Mouse (Mus musculus) layer of hippocampus, adult 9-11 months (tissue): ENCODE measurements at regions not wholly inside any gene's neighbourhood (a gene's known extent, or its start where the extent isn't known, plus 50 kb on each side); places are given as distances from the start of the nearest gene placed in this dataset.
"Not testable (repeated sequence)": the region's sequence is repeated elsewhere in the genome, so short reads cannot be mapped to it uniquely, and the experiment has no call there.

Experiments
- DNase-seq: peaks from one replicate; pipeline ENCODE4 v3.0.0; 2022

DNA sequence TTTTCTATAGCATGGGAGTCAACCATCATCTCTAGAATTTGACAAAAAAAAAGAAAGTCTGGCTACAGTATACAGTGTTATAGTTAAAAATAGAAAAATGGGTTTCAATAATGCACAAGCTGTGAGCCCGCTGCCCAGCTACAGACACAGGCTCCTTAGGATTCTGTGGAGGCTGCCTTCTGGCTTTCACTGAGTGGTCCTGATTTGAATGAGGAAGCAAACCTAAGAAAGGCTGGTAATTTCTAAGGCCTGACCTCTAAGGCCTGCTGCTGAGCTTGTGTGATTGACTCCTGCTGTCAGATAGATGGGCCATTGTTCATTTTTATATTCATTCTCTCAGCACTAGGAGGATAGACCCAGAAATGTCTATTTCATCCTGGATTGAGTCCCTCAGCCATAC lies 67.7 kb downstream of the Alg10b start:
- no peak for DNase-seq

DNA sequence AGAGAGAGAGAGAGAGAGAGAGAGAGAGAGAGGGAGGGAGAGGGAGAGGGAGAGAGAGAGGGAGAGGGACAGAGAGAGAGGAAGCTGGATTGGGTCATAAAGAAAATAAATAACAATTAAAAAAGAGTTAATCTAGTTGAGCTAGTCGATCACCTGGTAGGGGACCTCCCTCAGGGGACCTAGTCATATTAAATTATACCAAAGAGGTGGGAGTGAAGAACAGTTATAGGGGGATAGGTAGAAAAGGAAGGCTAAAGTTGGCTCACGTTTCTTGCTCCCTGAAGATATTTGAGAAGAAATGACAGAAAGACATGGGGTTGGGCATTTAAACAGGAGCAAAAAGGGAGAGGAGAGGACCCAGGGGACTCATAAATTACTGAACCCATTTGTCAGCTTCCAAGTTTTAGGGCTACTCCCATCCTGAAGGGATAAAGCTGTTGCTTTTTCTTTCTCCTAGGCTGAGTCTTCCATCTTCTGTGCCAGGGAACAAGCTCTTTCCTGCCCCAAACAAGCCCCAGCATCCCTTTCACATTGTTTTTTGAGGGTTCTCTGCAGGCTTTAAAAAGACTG lies 70.3 kb downstream of the Alg10b start:
- DNase-seq = no peak

DNA sequence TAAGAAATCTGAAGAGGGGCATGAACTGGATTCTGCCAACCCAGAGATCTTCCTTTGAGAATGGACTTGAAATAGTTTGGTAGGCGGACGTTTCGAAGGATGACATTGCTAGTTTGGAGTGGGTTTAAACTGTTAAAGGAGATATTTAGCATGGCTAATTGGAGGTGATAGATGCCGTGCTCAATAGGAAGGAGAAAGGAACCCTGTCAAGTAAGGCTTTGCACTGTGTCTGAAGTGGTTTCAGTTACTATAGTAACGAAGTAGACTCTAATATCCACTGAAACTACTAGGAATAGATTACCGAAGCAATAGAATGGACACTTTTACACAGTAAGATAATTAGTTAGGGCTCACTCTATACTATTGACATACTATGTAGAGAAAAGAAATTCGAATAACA lies 74.5 kb downstream of the Alg10b start:
- DNase-seq = no peak

DNA sequence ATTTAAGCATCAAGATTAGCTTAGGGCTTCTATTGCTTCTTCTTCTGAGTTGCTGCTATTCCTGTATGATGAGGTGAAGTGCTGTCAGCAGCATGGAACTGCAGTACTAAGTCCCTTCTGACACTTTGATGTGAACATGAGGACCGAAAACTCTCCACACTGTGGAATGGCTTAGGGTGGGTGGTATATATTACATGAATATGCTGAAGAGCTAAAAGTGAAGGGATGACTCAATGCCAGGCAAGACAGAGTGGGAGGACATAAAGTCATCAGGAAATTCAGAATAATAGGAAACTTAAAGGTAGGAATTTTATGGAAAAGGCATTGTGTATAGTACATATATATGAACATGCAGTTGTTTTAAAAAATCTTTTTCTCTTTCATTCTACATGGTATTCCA lies 79.3 kb downstream of the Alg10b start:
- peak; percentile 11 for DNase-seq

DNA sequence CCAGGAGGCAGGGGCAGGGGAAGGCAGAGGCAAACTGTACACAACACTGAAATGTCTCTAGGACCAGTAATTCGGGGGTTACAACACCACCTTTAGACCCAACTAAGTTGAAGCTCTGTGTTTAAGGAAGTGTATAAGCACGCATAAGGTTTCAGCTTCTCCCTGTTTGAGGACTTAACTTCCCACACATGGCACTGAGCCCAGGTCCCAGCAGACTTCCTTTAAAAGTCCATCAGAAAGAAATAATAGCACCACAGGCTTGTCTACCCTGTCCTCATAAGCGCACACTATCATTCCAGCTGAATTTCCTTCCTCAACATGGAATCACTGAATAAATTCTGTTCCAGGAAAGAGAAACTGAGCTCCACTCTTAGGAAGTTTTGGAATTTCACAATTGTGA lies 80.9 kb downstream of the Alg10b start:
- no peak for DNase-seq

DNA sequence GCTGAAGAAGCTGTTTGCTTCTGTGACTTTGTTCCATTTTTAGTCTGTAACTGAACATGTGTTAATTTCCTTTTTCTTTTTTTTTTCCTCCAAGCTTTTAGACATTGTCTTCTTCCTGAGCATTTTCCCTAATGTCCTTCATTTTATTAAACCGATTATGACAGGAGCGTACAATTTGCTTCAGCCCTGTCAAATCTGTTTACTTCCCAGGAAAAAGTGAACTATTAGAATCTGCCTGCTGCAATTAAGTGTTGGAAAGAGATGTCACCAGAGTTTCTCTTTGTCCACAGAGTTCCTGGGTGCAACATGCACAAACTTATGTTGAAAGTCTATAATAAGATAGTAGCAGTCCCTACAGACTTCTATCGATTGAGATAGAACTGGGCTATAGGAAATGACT lies 82.8 kb downstream of the Alg10b start:
- no peak for DNase-seq

DNA sequence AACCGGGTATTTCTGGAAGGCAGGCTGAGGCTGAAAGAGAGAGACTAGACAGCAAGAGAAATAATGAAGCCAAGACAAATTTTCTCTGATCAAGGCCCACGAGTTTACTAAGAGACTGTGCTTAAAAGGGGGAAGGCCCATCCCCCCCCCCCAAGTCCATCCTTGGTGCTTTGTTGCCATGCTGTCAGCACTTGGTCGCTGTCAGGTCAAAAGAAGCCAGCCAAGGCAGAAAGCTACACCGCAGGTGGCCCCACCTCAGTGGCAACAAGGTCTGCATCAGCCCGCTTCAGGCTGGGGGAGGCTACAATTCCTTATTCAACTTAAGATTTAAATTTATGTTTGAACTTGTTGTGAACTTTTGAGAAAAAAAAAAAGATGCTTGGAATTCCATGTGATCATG lies 84.3 kb downstream of the Alg10b start:
- not testable (repeated sequence) for DNase-seq

DNA sequence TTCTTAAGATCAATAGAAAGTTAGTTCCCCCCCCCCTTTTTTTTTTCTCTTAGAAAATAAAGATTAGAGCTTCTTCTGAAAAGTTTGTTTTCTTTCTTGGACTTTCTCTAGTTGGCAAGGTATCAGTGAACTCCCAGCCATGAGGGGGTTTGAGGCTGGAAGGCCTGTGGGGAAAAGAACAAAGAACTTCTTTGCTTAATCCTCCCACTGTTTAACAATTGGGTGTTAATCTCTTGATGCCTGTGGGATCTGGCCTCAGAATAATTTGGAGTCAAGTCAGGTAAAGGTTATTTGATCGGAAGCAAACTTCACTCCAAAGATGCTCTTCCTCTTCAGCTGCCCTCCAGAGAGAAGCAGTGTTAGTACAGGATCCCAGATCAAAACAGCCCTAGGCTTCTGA lies 84.8 kb downstream of the Alg10b start:
- DNase-seq = no peak

DNA sequence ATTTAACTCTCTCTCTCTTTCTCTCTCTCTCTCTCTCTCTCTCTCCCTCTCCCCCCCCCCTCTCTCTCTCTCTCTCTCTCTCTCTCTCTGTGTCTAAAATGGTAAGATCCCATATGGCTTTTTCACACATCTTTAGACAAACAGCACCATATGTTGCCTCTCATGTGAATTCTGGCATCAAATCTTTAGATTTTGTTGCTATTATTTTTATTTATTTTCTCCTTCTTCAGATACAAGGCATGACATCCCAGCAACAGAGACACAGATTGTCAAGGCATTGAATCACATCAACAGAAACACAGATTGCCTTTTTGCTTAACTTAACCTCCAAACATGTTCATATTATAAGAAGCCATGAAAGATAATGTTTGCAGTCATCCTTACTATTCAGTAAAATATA lies 85.6 kb downstream of the Alg10b start:
- DNase-seq = no peak

DNA sequence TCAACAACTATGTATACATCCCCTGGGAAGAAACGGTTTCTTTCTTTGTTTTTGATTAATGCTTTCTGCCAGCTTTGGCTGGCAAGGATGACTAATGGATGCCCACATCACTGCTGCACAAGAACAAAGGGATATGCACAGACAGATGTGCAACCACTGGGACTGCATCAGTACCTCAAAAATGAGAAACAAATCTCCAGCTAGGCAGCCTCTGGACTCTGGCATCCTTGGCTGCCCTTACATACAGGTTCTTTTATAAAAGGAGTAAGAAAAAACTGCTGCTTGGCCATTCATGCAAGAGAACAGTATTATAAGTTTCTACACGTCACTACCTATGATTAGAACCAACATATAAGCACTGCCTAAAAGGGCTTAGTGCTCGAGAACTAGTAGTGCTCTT lies 97.7 kb downstream of the Alg10b start:
- DNase-seq = no peak

DNA sequence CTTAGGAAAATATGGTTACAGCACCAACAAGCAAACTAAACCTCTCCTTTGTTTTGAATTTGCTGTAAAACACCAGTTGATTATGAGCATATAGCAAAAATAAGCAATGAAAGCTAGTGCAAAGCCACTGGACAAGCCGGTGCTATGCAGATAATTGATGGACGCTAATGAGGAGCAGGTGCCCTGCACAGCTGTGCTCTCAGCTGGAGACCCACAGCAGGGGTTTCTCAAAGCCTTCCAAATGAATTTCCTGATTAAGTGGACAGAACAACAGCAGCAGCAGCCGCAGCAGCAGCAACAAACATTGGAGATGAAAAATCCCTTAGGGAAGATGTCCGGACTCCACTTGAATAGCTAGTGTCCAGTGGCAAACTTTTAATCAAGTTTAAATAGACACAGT lies 109.2 kb downstream of the Alg10b start:
- DNase-seq = no peak

DNA sequence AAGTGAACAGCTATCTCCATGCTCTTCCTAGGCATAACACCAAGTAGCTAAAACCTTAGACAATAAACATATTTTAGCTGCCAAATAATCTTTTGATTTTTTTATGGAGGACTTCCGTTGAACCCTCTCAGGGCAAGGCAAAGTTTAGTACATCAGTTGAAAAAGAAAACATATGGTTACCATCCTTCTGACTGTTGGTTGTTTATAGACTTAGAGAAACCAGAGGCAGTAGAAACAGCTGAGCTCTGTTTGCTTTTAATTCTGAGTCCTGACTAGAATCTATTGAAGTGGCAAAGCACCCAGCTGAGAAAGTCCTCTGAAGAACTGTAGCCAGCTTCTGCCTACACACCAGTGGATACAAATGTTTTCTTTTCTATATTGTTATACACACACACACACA lies 109.7 kb downstream of the Alg10b start:
- DNase-seq = no peak

DNA sequence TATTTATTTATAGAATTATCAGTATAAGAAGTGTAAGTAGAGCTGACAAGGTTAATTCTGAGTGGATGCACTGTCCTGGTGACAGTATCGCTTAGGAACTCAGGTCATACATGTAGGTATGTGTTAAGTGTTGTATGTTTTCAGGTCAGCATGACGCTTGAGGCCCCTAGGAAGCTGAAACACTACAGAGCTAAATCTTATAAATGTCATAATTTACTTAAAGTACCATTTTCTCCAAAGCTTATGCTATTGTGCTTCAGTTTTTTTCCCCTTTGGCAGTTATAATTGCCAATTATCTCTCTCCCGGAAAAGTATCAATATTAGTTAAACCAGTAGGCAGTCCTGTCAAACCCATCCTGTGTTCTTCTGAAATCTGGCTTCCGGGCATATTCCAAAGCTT lies 110.3 kb downstream of the Alg10b start:
- DNase-seq = no peak

DNA sequence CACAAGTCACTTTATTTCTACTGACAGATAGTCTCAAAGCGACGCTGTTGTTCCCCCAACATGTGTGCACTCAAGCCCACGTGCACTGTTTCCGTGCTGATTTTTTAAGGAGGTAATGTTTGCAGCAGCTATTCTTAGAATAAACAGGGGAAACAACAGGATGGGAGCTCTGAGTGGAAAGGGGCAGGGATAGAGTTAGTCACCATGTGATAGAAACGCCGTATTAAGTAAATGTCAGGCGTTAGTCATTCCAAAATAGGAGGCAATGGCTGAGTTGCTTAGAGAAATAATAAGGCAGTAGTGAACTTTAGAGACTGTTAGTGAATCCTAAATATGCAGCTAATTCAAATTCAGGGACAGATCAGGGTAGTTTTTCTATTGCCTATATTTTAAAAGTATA lies 111.4 kb downstream of the Alg10b start:
- peak; percentile 4 for DNase-seq

DNA sequence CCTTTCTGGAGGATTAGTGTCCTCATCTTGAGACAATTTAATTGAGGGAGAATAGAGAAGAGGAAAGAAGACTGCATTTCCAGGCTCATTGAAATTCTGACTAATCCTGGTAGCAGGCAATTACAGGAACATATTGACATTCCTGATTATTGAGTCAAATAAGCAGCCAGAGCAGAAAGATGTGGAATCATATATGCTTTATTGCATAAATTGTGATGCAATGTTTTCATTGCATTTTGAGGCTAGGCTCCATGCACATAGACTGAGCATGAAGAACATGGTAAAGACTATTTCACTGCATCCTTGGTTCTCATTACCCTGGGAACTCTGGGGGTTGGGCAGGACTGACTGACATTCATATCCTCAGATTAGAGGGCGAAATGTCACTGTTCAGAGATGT lies 116.0 kb downstream of the Alg10b start:
- no peak for DNase-seq

DNA sequence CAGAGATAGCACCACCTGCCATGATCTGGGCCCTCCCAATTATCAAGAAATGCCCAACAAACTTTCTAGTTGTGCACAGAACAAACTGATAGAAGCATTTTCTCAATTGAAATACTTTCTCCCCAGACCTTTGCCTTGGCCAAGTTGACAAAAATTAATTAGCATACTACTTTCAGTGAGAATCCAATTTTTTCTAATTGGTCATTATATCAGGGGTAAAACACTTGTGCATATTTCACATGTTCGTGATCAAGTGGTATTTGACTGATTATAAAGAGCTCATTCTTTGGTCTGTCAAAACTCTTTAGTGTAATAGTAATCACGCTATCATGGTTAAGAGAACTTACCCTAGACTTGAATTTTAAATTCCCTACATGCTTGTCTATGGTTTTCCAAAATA lies 117.2 kb downstream of the Alg10b start:
- no peak for DNase-seq

DNA sequence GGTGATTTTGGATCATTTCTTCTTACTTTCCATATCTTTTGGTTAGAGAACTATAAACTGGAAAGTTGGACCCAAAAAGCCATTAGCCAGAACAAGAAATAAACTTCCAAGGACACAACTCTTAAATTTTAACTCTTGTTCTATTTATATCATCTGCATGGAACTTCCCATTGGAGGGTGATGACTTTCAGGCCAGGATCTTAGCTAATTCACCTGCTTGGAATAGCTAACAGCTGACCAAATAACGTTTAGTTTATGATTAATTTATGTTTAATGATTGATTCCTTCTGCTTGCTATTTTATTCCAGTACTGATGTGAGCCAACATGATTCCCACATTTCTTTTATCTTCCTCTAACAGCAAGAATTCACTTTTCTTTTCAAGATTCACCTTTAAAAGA lies 119.7 kb downstream of the Alg10b start:
- DNase-seq = no peak

DNA sequence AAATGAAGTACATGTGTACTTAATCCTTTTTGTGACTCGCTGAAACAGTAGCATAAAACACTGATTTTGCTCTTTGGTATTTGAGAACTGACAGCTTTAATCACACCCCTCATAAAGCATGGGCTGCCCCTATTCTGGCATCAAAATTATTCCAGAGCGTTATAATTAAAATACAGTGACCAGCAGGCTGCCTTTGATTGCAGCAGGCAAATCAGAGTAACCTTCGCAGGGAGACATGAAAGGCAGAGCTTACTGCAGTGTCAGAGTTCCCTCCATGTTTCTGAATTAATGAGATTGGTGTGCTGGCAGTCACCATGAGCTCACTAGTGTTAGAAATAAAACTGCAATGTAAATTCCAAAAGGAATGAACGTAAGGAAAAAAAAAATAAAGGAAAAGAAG lies 120.8 kb downstream of the Alg10b start:
- DNase-seq = no peak

DNA sequence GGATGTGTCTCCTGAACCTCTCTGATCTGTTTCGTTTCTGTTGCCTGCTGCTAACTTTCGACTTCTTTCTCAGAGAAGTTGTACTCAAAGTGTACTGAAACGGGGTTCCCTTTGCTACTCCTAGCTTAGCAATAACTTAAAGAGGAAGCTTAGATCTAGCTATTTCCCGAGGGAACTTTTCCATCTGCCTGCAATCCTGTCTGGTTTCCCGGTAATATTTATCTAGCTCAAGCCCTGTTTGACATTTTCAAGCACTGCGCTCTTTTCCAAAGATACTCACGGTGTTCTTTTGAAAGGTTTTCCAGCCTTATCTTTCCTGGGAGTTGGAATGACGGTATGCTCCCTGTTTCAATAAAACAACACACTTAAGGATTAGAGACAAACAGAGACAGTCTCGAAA lies 122.1 kb downstream of the Alg10b start:
- DNase-seq = no peak

DNA sequence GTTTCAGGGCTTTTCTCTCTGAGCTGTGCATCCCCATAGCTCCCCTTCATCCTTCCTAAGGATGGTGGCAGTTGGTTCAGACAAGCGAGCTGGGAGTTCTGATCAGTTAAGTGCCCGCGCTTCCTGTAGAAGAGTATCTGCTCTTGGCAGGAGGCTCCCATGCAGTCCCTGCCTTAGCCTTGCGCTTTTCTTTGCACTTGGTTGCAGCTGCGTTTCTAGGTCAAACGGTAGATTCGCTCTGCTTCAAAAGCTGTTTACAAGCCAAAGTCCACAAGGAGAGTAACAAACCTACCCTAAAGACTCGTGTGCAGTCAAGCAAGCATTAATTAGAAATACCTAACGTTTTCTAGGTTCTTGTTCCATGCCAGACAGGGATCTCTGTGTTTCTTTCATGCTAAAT lies 122.6 kb downstream of the Alg10b start:
- no peak for DNase-seq

DNA sequence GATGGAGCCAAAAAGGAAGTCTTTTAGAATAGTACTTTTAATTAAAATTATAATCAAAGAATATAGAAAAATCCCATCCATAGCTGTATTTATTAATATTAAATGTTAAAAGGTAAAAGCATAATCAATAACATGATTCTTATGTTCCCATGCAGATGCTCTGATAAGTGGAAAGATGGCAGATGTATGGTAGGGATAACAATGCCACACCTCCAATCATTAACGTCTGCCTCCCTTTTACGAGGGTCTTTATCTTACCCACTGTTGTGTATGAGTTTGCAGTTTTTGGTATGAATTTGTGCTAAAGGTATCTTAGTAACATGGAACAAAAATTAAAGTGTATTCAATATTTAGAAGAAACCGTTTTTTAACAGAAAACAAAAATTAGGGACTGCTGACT lies 127.8 kb downstream of the Alg10b start:
- DNase-seq = no peak

DNA sequence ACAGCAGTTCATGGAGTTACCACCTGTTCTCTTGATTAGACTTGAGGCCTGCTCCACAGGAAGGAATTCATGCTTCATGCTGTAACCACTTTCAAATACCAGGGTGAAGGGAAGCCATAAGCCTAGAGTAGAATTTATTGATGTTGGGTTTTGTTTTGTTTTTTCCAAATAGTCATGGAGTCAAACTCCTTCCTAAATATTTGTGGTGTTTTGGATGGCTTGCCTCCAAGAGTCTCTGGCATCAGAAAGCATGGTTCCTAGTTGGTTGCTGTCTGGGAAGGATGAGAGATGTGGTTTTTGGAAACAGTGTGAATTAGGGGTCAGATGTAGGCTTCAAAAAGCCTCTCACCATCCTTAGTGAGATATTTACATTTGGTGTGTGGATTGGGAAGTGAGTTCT lies 141.5 kb downstream of the Alg10b start:
- DNase-seq = no peak

DNA sequence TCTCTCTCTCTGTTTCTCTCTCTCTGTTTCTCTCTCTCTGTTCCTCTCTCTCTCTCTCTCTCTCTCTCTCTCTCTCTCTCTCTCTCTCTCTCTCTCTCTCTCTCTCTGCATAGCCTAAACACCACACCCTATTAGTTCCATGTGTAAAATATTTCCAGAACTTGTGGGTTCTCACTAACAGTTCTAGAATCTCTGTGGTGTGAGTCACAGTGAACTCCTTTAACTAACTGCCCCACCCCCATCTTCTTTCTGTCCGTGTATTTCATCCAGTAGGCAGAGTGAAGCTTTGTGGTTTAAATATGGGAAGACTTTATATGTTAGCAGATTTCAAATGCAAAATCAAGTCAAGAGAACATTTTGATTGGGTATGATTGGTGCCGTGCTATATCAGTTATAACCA lies 153.8 kb downstream of the Alg10b start:
- no peak for DNase-seq

DNA sequence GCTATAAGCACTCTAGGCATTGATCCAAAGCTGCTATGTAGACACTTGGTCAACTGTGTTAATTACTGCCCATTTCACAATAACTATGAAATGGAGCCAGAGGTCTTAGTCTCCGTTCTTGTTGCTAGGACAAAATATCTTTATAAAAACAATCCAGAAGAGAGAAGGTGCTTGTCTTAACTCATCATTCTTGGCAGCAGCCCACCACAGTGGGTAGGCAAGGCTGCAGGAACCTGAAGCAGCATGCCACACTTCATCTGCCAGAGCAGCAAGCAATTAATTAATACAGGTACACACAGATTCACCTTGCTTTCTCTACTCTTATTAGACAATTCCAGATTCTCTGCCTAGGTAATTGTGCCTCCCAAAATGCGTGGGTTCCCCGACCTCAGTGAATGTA lies 172.8 kb downstream of the Alg10b start:
- DNase-seq = no peak

DNA sequence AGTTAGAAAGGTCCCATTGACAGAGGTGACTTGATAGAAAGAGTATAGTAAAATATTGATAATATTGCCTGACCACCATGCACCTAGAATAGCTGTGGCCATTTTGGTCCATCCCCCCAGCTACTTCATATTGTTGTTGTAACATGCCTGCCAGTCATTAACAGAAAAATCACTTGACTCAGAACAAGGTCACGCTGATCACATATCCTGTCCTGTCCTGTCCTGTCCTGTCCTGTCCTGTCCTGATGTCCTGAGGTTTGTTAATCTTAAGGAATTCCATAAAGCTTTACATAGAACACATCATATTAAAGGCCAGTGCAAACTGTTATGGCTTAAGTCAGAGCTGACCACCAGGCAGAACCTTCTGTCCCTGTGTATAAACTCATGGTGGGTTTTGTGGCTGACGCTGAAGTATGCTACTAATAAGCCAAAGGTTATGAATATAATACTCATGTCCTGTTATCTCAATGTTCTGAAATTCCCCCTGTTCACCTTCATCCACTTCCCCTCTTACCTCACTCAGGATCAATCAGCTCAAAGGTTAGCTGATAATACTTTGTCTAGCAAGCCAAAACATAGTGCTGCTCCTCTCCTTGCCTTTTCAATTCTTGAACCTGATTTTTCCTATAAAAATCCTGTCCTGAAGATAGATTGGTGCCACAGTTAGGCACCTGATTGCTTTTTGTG lies 173.7 kb downstream of the Alg10b start:
- no peak for DNase-seq
